Mouse (Mus musculus): ENCODE data around the gene Brat1.
A peak's percentile ranks its signal among the peaks of the same experiment; 100 is the strongest.

Gene Brat1

GRCm38 (mm10) chr5:140748425-140748824, 43.6 kb downstream of the Brat1 start:
- peak; percentile 22 for DNase-seq (ENCODE audit: low spot score)

GRCm38 (mm10) chr5:140749062-140749875, 44.5 kb downstream of the Brat1 start:
- DNase-seq (ENCODE audit: low spot score), result peak; percentile 79

- DNase-seq (ENCODE audit: low spot score), result no peak
These were observed 46.1 kb downstream of the Brat1 start for GRCm38 (mm10) chr5:140750925-140751324.

- DNase-seq (ENCODE audit: low spot score), result no peak
These were observed 47.2 kb downstream of the Brat1 start for GRCm38 (mm10) chr5:140752041-140752440.

- DNase-seq (ENCODE audit: low spot score), result no peak
These were observed 47.8 kb downstream of the Brat1 start for GRCm38 (mm10) chr5:140752639-140753038.

GRCm38 (mm10) chr5:140753223-140753622, 48.4 kb downstream of the Brat1 start:
- no peak for DNase-seq (ENCODE audit: low spot score)

- DNase-seq (ENCODE audit: low spot score), result no peak
These were observed 54.1 kb downstream of the Brat1 start for GRCm38 (mm10) chr5:140758864-140759263.

GRCm38 (mm10) chr5:140762540-140762939, 57.7 kb downstream of the Brat1 start:
- DNase-seq (ENCODE audit: low spot score), result no peak

GRCm38 (mm10) chr5:140764921-140765613, 60.3 kb downstream of the Brat1 start:
- DNase-seq (ENCODE audit: low spot score), result no peak

- no peak for DNase-seq (ENCODE audit: low spot score)
These were observed 61.8 kb downstream of the Brat1 start for GRCm38 (mm10) chr5:140766566-140766965.

- peak; percentile 72 for DNase-seq (ENCODE audit: low spot score)
These were observed 62.9 kb downstream of the Brat1 start for GRCm38 (mm10) chr5:140767704-140768141.

GRCm38 (mm10) chr5:140768333-140768732, 63.5 kb downstream of the Brat1 start:
- no peak for DNase-seq (ENCODE audit: low spot score)
